Mouse (Mus musculus): ENCODE measurements at regions not wholly inside any gene's neighbourhood (a gene's known extent, or its start where the extent isn't known, plus 50 kb on each side); places are given as distances from the start of the nearest gene placed in this dataset.

GRCm38 (mm10) chr11:71414403-71415140 lies 184.0 kb upstream of the Nlrp1b start:
- no peak for DNase-seq

- no peak for DNase-seq
These were observed 184.9 kb upstream of the Nlrp1b start for GRCm38 (mm10) chr11:71415451-71415850.

DNA sequence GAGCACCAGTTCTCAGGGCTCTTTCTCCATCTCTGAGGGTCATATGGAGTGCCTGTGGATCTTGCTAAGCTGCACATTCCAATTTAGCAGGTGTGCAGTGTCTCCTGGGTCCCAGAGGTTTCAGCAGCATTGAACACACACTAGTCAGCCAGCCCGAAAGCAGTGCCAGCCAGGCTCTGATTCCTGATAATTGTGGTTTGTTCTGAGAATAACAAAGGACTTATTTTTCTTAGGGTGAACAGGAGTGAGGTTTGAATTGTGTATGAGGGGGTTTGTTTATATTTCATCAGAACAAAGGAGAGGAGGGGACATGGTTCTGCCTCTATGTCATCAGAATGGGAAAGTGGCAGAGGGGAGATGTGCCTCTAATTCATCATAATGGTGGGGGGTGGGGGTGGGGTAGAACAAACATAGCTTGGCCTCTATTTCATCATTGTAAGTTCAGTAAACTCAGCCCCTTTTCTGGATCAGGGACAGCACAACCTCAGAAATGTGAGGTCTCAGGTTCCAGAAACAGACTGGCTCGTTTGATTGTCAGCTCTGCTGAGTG lies 191.8 kb upstream of the Nlrp1b start:
- no peak for DNase-seq

DNA sequence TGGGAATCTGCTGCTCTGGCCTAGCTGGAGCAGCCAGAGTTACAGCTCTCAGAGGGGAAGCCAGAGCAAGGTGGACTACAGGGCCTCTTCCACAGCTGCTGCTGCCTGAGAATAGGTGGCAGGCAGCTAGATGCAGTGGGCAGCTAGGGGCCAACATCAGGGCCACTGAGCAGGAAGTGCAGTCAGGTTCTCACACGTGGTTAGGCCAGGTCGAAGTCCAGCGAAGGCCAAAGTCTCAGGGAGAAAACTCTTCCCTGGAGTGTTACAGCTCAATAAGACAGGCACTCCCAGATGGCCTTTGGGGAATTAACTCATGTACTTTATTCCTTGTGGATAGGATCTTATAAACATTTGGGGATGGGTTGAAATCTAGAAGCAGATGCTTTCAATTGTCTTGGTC lies 192.7 kb upstream of the Nlrp1b start:
- DNase-seq, result no peak

- DNase-seq, result no peak
These were observed 194.3 kb upstream of the Nlrp1b start for GRCm38 (mm10) chr11:71424879-71425278.

GRCm38 (mm10) chr11:71429739-71430138 lies 199.2 kb upstream of the Nlrp1b start:
- DNase-seq, result no peak

- DNase-seq, result no peak
These were observed 203.7 kb upstream of the Nlrp1b start for GRCm38 (mm10) chr11:71434241-71434640.

DNA sequence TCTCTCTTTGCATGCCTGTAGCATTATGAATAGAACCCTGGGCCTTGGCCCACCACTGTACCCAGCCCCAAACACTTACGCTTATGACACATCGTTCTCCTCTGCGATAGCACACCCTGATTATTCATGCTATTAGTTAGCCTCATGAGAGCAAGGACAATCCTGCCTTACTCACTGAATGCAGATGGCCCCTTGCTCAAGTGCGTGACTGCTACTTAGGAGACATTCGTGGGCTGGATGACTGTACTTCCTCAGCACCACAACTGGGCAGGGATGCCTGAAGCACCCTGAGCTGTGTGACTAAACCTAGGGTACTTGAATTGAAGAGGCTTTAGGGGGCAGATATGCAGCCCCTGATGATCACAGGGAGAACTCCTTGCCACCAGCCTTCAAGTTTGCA lies 204.4 kb upstream of the Nlrp1b start:
- no peak for DNase-seq

GRCm38 (mm10) chr11:71435745-71436144 lies 205.2 kb upstream of the Nlrp1b start:
- DNase-seq, result no peak

- DNase-seq, result no peak
These were observed 205.8 kb upstream of the Nlrp1b start for GRCm38 (mm10) chr11:71436335-71436734.

DNA sequence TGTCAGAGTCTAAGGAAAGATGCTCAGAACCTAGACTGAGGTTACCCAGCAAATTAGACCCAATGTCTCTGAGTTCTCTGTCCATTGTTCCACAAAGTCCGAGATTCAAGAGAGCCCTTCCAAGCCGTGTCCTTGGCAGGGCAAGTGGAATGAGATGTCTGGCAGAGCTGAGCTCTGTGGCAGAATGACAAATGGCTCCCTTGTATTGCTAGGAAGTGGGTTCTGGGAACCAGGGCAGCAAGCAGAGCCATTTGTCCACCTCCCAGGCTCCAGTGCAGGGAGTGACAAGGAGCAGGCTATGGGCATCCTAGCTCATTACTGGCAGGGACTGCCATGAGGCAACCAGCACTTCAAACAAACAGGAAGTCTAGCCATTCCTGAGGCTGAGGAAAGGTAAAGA lies 206.3 kb upstream of the Nlrp1b start:
- no peak for DNase-seq

DNA sequence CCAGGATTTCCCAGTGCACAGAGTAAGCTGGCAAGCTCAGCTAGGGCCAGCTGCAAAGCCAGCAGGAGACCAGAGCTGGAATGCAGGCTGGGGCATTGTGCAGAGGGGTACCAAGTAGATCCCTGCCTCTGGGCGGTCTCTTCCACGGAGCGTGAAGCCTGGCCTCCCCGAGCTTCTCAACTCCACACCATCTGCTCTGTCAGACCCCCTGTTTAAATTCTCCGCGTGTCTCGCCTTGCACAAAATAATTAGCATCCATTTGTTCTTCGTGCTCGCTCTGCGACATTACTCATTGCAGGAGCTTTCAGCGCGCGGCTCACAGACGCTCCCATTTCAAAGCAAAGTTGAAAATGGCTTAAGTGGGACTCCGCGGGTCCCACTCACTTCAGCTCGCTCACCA lies 209.3 kb upstream of the Nlrp1b start:
- DNase-seq, result peak; percentile 48

DNA sequence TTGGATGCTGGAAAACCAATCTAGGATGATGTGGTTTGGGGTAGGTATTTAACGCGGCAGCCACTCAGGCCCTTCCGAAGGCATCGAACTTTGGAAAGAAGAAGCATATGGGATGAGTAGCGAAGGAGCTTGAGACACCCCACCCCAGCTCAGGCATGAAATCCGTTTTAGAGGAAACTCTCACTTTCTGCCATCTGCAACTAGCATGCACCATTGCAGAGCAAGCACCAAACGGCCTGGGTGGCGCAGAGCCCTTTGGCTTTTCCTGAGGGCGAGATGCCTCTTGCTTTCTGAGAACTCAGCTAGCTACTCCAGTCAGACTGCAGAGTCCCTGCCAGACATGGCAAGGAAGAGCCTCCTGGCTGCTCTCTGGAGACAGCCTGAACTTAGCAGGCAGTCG lies 209.9 kb upstream of the Nlrp1b start:
- DNase-seq, result no peak

- DNase-seq, result no peak
These were observed 213.5 kb upstream of the Nlrp1b start for GRCm38 (mm10) chr11:71444056-71444455.

DNA sequence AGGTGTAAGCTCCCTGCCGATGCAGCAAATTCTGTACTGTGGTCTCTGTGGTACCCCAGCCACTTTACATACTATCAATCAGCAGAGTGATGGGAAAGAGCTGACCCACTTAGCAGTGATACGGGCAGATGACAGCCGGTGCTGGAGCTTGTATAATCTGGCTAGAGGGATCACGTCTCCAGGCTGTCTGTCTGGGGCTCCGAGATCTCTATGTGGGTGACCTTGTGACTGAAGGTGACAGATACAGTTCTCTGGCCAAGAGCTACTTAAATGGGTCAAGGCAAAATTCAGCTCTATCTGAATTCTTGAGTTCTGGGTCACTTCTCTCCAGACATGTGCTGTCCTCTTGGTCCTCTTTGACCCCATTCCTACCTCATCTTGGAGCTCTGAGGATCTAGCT lies 216.1 kb upstream of the Nlrp1b start:
- DNase-seq, result no peak

GRCm38 (mm10) chr11:71447841-71448745 lies 217.6 kb upstream of the Nlrp1b start:
- no peak for DNase-seq

DNA sequence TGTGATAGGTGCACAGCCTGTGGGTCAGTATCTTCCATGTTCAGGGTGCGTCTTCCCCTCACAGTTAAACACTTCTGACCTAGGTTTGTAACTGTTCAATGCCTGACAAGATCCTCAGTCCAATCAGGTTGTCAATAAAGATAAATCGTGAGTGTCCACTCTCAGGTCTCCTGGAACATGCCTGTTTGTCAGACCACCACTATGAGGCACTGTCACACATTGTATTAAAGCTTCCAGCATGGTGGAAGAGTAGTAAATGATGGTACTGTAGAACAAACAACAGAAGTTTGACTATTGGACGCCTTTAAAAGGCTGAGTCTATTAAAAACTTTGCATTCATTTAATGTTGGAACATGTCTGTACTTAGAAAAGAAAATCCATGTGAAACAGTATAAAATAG lies 249.6 kb upstream of the Nlrp1b start:
- DNase-seq, result no peak

- DNase-seq, result no peak
These were observed 251.9 kb upstream of the Wscd1 start for GRCm38 (mm10) chr11:71497863-71498262.

- DNase-seq, result no peak
These were observed 251.4 kb upstream of the Wscd1 start for GRCm38 (mm10) chr11:71498299-71498698.

DNA sequence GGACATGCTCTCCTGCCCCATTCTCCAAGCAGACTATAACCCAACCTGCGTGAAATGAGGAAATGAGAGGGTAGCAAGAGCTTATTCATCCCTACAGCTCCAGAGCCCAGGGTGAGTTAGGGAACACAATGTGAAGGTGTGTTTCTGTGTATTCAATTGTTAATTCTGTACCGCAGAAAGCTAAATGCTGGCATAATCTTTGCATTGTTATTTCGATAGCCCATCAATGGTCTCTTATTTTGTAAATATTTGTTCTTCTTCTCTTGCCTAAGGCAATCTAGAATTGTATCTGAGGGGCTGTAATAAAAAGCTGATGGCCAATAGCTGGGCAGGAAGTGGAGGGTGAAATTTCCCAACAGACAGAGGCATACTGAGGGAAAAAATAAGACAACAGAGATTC lies 247.6 kb upstream of the Wscd1 start:
- DNase-seq, result no peak

- DNase-seq, result no peak
These were observed 237.3 kb upstream of the Wscd1 start for GRCm38 (mm10) chr11:71512271-71513066.

GRCm38 (mm10) chr11:71513067-71513350 lies 236.7 kb upstream of the Wscd1 start:
- no peak for DNase-seq

- no peak for DNase-seq
These were observed 234.5 kb upstream of the Wscd1 start for GRCm38 (mm10) chr11:71515264-71515663.
